Mouse (Mus musculus): ENCODE measurements at regions not wholly inside any gene's neighbourhood (a gene's known extent, or its start where the extent isn't known, plus 50 kb on each side); places are given as distances from the start of the nearest gene placed in this dataset.

DNA sequence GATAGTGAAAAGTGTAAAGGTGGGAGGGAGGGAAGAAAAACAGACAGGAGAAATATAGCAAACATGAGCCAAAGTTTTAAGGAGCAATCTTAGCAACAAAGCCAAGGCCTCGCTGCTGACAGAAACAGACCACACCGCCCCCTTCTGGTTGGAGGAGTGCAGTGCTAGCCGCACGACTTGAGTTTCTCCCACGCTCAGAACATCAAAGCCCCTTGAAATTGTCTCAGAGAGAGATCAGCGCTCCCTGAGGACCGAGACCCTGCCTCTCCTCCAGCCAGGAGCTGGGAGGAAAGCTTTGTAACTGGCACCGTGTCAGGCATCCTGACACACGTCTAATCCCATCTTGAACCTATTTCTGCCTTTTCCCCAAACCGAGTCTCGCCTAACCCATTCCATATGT is 216.4 kb downstream of the Rplp1 start:
- 20% methylated on average over 11 of the region's 11 CpGs for WGBS
- no peak overlapping the region for H3K4me3 ChIP-seq (replicated peaks; ENCODE audit: control insufficient read depth, low read depth, low read length)
- no peak overlapping the region for H3K27ac ChIP-seq (ENCODE audit: control insufficient read depth, insufficient read depth, low read depth, low read length, poor library complexity)
- TF ChIP-seq POLR2A (IDR thresholded peaks at IDR 0.05; ENCODE audit: borderline replicate concordance, control insufficient read depth, low read depth, low read length) (no peak), CTCF (IDR thresholded peaks at IDR 0.05; ENCODE audit: control insufficient read depth, insufficient read depth, low read length) (peak; percentile 92)
- H3K4me1 ChIP-seq (ENCODE audit: control insufficient read depth, insufficient read depth, low read length) = peaks cover 8% of the 10 kb centered on the region

DNA sequence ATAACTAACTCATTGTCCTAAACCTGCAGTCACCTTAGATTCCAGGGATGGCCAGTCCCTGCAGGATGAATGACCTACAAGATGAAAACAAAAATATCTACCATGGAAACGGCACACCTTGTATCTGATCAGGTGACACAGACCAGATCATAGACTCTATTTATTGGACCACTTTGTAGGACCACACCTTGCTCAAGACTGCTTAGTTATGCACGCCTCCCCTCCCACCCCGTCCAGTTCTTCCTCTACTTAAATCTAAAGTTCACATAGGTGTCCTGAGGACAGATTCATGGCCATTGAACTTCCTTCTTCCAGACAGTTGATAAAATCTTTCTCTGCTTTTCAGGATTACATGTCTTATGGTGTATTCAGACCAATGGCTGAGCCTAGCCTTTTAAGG is 217.5 kb downstream of the Rplp1 start:
- Histone ChIP-seq H3K27ac (ENCODE audit: control insufficient read depth, insufficient read depth, low read depth, low read length, poor library complexity) (no peak overlapping the region), H3K4me3 (replicated peaks; ENCODE audit: control insufficient read depth, low read depth, low read length) (no peak overlapping the region), H3K4me1 (ENCODE audit: control insufficient read depth, insufficient read depth, low read length) (peaks cover 8% of the 10 kb centered on the region)
- TF ChIP-seq CTCF (IDR thresholded peaks at IDR 0.05; ENCODE audit: control insufficient read depth, insufficient read depth, low read length) (no peak), POLR2A (IDR thresholded peaks at IDR 0.05; ENCODE audit: borderline replicate concordance, control insufficient read depth, low read depth, low read length) (no peak)
- WGBS = 77% methylated on average over 3 of the region's 3 CpGs

DNA sequence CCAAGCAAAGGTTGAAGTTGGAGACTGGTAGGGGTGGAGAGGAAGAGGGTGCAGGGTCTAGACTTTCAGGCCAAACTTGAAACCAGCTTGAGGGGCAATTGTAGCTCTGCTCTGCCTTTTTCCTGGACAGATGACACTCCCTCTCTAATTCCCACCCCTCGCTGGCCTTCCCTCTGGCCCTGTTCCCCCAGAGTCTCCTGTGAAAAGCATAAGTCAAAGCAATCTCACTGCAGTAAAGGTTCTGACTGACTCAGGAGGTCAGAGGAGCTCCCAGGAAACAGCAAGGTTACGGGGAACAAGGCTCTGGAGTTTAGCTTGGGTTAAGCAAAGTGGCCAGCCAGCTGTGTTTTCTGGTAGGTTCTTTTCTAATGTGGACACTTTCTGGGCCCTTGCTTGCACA is 218.5 kb downstream of the Rplp1 start:
- H3K4me1 ChIP-seq (ENCODE audit: control insufficient read depth, insufficient read depth, low read length) = peaks cover 7% of the 10 kb centered on the region
- TF ChIP-seq POLR2A (IDR thresholded peaks at IDR 0.05; ENCODE audit: borderline replicate concordance, control insufficient read depth, low read depth, low read length) = no peak
- no peak for TF ChIP-seq CTCF (IDR thresholded peaks at IDR 0.05; ENCODE audit: control insufficient read depth, insufficient read depth, low read length)
- 70% methylated on average over 2 of the region's 2 CpGs for whole genome bisulfite sequencing

DNA sequence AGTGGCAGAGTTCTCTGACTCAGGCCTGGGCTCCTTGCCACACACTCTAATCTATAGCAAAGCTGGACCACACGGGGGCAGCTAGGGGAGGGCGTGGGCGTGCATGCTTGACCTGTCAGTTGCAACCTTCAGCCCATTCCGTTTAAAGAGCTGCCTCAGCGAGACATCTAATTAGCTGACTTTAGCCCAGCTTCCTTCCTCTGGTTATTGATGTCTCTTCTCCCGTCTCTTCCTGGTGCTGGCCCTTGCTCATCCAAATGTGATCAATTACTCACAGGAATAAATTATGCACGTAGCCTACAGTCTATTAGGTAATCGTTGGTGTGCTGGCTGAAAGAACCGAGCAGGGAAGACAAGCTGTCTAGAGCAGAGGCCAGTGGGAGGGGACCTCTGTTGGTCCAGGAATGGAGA is 219.0 kb downstream of the Rplp1 start:
- Histone ChIP-seq H3K4me3 (replicated peaks; ENCODE audit: control insufficient read depth, low read depth, low read length) (no peak overlapping the region), H3K27ac (ENCODE audit: control insufficient read depth, insufficient read depth, low read depth, low read length, poor library complexity) (no peak overlapping the region), H3K4me1 (ENCODE audit: control insufficient read depth, insufficient read depth, low read length) (peaks cover 7% of the 10 kb centered on the region)
- TF ChIP-seq CTCF (IDR thresholded peaks at IDR 0.05; ENCODE audit: control insufficient read depth, insufficient read depth, low read length) (peak; percentile 44; the same call in 1 of the 2 replicates), POLR2A (IDR thresholded peaks at IDR 0.05; ENCODE audit: borderline replicate concordance, control insufficient read depth, low read depth, low read length) (no peak)
- WGBS = 11% methylated on average over 9 of the region's 9 CpGs

More for the DNA sequence above, 218.5 kb downstream of the Rplp1 start:
- H3K27ac ChIP-seq (ENCODE audit: control insufficient read depth, insufficient read depth, low read depth, low read length, poor library complexity) = no peak overlapping the region
- H3K4me3 ChIP-seq (replicated peaks; ENCODE audit: control insufficient read depth, low read depth, low read length) = no peak overlapping the region

DNA sequence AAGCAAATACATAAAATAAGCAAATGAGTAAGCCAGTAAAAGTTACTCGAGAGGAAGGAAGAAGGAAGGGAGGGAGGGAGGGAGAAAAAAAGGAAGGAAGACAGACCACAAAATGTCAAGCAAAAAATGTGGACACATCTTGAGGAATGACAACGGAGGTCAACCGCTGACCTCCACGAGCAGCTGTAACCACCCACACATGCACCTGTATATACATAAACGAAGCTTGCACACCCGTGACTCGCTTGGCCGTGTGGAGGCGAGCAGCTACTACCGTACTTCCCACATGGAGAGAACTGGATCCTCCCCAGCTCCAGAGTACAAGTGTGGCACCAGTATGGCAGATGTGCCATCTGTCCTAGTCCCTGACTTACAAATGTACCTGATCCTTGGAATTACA is 220.1 kb downstream of the Rplp1 start:
- 16% methylated on average over 10 of the region's 10 CpGs for WGBS
- no peak overlapping the region for H3K27ac ChIP-seq (ENCODE audit: control insufficient read depth, insufficient read depth, low read depth, low read length, poor library complexity)
- H3K4me1 ChIP-seq (ENCODE audit: control insufficient read depth, insufficient read depth, low read length) = peaks cover 7% of the 10 kb centered on the region
- H3K4me3 ChIP-seq (replicated peaks; ENCODE audit: control insufficient read depth, low read depth, low read length) = no peak overlapping the region
- no peak for TF ChIP-seq CTCF (IDR thresholded peaks at IDR 0.05; ENCODE audit: control insufficient read depth, insufficient read depth, low read length)
- TF ChIP-seq POLR2A (IDR thresholded peaks at IDR 0.05; ENCODE audit: borderline replicate concordance, control insufficient read depth, low read depth, low read length) = no peak

DNA sequence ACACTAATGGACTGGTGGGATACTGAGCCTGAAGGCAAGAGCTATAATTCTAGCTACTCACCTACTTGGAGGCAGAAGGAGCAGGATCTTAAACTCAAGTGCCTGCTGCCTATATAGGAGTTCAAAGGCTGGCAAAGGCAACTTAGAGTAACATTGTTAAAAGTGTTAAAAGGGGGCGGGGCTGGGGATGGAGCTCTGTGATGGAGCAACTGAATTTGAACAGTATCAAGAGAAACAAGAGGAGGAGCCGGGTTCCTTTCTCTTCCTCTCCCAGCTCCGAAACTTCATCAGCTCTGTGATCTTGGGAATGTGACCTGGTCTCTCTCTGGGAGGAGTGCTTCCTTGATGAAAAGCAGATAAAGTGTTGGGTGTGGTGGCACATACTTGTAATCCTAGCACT is 223.6 kb downstream of the Rplp1 start:
- TF ChIP-seq CTCF (IDR thresholded peaks at IDR 0.05; ENCODE audit: control insufficient read depth, insufficient read depth, low read length) (no peak), POLR2A (IDR thresholded peaks at IDR 0.05; ENCODE audit: borderline replicate concordance, control insufficient read depth, low read depth, low read length) (no peak)
- WGBS = 76% methylated on average over 3 of the region's 3 CpGs
- Histone ChIP-seq H3K4me3 (replicated peaks; ENCODE audit: control insufficient read depth, low read depth, low read length) (no peak overlapping the region), H3K4me1 (ENCODE audit: control insufficient read depth, insufficient read depth, low read length) (peaks cover 7% of the 10 kb centered on the region), H3K27ac (ENCODE audit: control insufficient read depth, insufficient read depth, low read depth, low read length, poor library complexity) (no peak overlapping the region)

DNA sequence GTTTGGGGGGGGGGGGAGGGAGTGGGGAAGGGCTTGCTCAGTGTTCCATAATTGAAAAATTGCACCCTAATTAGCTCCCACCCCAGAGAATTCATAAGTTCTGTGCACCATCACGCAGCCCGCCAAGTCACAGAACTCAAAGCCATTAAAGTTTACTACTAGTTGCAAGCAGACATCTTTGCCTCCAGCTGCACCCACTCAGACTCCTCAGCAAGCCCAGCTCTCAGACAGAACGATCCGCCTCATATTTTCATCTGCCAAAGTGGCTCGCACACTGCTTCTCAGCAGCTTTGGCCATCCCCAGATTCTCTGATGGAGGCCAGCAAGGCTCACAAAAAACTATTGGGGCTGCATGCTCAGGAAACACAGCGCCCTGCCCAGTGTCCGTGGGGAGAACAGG is 224.4 kb downstream of the Rplp1 start:
- 86% methylated on average over 7 of the region's 7 CpGs for WGBS

DNA sequence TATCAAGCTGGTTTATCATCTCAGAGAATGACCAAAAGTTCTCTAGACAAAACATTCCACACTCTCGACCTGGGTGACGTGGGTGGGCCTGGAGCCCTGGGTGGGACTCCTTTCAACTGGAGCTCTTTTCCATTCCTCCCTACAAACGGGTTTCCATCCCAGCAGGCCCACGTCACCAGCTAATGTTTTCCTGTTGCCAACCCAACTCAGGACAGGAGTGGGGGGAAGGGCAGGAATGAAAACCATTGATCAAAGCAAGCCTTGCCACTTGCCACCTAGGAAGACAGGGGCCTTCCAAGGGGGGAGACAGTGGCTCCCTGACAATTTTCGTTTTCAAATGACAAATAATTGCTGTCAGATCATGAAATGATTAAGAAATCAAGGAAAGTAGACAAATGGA is 224.8 kb downstream of the Rplp1 start:
- Histone ChIP-seq H3K27ac (ENCODE audit: control insufficient read depth, insufficient read depth, low read depth, low read length, poor library complexity) (no peak overlapping the region), H3K4me1 (ENCODE audit: control insufficient read depth, insufficient read depth, low read length) (peaks cover 6% of the 10 kb centered on the region), H3K4me3 (replicated peaks; ENCODE audit: control insufficient read depth, low read depth, low read length) (no peak overlapping the region)
- TF ChIP-seq CTCF (IDR thresholded peaks at IDR 0.05; ENCODE audit: control insufficient read depth, insufficient read depth, low read length) (no peak), POLR2A (IDR thresholded peaks at IDR 0.05; ENCODE audit: borderline replicate concordance, control insufficient read depth, low read depth, low read length) (no peak)
- 73% methylated on average over 5 of the region's 5 CpGs for WGBS

More for the DNA sequence above, 224.4 kb downstream of the Rplp1 start:
- no peak overlapping the region for H3K27ac ChIP-seq (ENCODE audit: control insufficient read depth, insufficient read depth, low read depth, low read length, poor library complexity)
- TF ChIP-seq POLR2A (IDR thresholded peaks at IDR 0.05; ENCODE audit: borderline replicate concordance, control insufficient read depth, low read depth, low read length) (no peak), CTCF (IDR thresholded peaks at IDR 0.05; ENCODE audit: control insufficient read depth, insufficient read depth, low read length) (no peak)
- peaks cover 7% of the 10 kb centered on the region for H3K4me1 ChIP-seq (ENCODE audit: control insufficient read depth, insufficient read depth, low read length)
- H3K4me3 ChIP-seq (replicated peaks; ENCODE audit: control insufficient read depth, low read depth, low read length) = no peak overlapping the region

DNA sequence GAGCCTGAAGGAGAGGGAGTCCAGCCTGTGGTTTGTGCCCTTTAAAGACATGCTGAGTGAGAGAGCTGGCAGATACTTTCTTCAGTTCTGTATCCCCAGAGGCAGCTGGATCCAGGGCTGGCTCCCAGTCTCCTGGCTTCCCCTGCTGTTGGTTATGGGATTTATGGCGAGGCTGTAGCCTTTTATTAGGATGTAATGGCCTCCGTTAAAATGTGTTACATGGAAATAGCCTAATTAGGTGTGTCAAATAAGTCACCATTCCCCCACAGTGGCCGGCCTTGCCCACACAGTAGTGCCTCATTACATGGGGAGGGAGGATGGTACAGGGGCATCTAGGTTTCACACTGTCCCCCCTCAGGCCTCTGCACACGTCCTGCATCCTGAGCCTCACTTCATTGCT is 230.8 kb downstream of the Rplp1 start:
- TF ChIP-seq POLR2A (IDR thresholded peaks at IDR 0.05; ENCODE audit: borderline replicate concordance, control insufficient read depth, low read depth, low read length) (no peak), CTCF (IDR thresholded peaks at IDR 0.05; ENCODE audit: control insufficient read depth, insufficient read depth, low read length) (no peak)
- Histone ChIP-seq H3K4me1 (ENCODE audit: control insufficient read depth, insufficient read depth, low read length) (peaks cover 11% of the 10 kb centered on the region), H3K27ac (ENCODE audit: control insufficient read depth, insufficient read depth, low read depth, low read length, poor library complexity) (no peak overlapping the region), H3K4me3 (replicated peaks; ENCODE audit: control insufficient read depth, low read depth, low read length) (no peak overlapping the region)
- WGBS = 73% methylated on average over 4 of the region's 4 CpGs
